Mouse (Mus musculus): ENCODE measurements at regions not wholly inside any gene's neighbourhood (a gene's known extent, or its start where the extent isn't known, plus 50 kb on each side); places are given as distances from the start of the nearest gene placed in this dataset.

DNA sequence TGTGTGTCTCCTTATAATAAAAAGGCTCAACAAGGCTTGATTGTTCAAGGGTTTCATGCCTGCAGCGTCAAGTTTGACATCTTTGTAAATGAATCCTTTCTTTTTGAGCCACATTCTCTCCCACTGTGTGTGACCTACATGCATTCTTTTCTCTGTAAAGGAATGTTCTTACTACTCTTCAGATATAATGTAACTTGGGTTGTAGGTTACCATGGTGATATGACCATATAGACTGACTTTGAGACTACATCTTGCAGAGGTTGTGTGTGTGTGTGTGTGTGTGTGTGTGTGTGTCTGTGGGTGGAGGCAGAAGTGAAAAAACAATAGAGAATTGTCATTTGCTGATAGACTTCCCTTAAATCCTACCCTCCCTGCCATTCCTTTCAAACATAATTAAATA, 58.5 kb upstream of the Mettl25 start:
- no peaks in the 10 kb centered on the region for H3K4me1 ChIP-seq (ENCODE audit: control insufficient read depth, insufficient read depth, low read length)
- no peak overlapping the region for H3K27ac ChIP-seq (ENCODE audit: low read length)
- H3K9ac ChIP-seq (ENCODE audit: low read depth, low read length): no peak overlapping the region
- no peaks in the 10 kb centered on the region for H3K36me3 ChIP-seq (ENCODE audit: control insufficient read depth, insufficient read depth, low read length)
- H3K9me3 ChIP-seq (replicated peaks; ENCODE audit: control insufficient read depth, low read length, poor library complexity, severe bottlenecking): no peaks in the 10 kb centered on the region
- peak; percentile 71; the same call in 1 of the 2 replicates for ATAC-seq
- H3K27me3 ChIP-seq (ENCODE audit: control insufficient read depth, insufficient read depth, low read depth, low read length): no peaks in the 10 kb centered on the region
- no peak overlapping the region for H3K4me2 ChIP-seq (ENCODE audit: low read length)
- H3K4me3 ChIP-seq (ENCODE audit: low read depth, low read length): no peak overlapping the region
- WGBS: 3% methylated on average over 1 of the region's 1 CpGs

DNA sequence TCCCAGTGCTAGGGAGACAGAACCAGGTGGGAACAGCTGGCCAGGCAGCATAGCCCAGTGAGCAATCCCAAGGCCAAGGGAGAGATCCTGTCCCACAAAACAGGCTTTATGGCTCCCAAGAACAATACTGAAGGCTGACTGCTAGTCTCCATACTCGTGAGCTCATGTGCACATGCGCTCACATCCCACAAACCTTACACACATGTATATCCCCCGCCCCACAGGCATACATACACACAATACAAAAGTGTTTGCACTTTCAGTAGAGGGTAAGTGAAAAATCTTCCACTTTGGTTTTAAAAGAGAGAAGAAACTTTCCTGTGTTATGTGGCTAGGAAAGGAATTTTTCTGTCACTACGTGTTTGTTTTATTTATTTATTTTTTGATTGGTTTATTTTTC, 58.0 kb upstream of the Mettl25 start:
- Histone ChIP-seq H3K4me2 (ENCODE audit: low read length) (no peak overlapping the region), H3K27ac (ENCODE audit: low read length) (peak overlapping the region; percentile 32; the same call in 1 of the 2 replicates), H3K9me3 (replicated peaks; ENCODE audit: control insufficient read depth, low read length, poor library complexity, severe bottlenecking) (no peaks in the 10 kb centered on the region), H3K4me3 (ENCODE audit: low read depth, low read length) (no peak overlapping the region), H3K4me1 (ENCODE audit: control insufficient read depth, insufficient read depth, low read length) (no peaks in the 10 kb centered on the region), H3K27me3 (ENCODE audit: control insufficient read depth, insufficient read depth, low read depth, low read length) (no peaks in the 10 kb centered on the region), H3K9ac (ENCODE audit: low read depth, low read length) (no peak overlapping the region), H3K36me3 (ENCODE audit: control insufficient read depth, insufficient read depth, low read length) (no peaks in the 10 kb centered on the region)
- WGBS: 70% methylated on average over 4 of the region's 4 CpGs
- no peak for ATAC-seq

All from midbrain, embryonic 16.5 days (tissue).